Mouse (Mus musculus) neural tube, embryonic 15.5 days (tissue): ENCODE measurements around the gene Bend6. TPM values are rescaled to one million over a fixed set of nuclear protein-coding genes. Genes with fewer than 3 reads are reported as not detected.

Experiments
- ATAC-seq: fragments of 200-750 bp; cut with Nextera tagmentation; 2 replicates; pipeline ENCODE4 v1.8.0; 2017; ENCODE audit warnings: mild to moderate bottlenecking, moderate TSS enrichment, moderate library complexity; ENCODE audit not compliant: low FRiP score
- H3K27ac ChIP-seq: fragments of 300-500 bp; sonication (generic); replicated peaks from 2 replicates; pipeline ENCODE4 v1.5.1; 2015; ENCODE audit warnings: mild to moderate bottlenecking, inconsistent platforms
- H3K27me3 ChIP-seq: fragments of 300-500 bp; sonication (generic); replicated peaks from 2 replicates; pipeline ENCODE4 v1.6.1; 2015; ENCODE audit warnings: inconsistent platforms
- H3K36me3 ChIP-seq: fragments of 300-500 bp; sonication (generic); 2 replicates; pipeline ENCODE4 v1.6.1; 2015; ENCODE audit warnings: inconsistent platforms
- H3K4me1 ChIP-seq: fragments of 300-500 bp; sonication (generic); 2 replicates; pipeline ENCODE4 v1.6.1; 2015; ENCODE audit warnings: inconsistent platforms
- H3K4me2 ChIP-seq: fragments of 300-500 bp; sonication (generic); 2 replicates; pipeline ENCODE4 v1.6.1; 2015; ENCODE audit warnings: inconsistent platforms, mild to moderate bottlenecking, moderate library complexity
- H3K4me3 ChIP-seq: fragments of 300-500 bp; sonication (generic); replicated peaks from 2 replicates; pipeline ENCODE4 v1.5.1; 2015; ENCODE audit warnings: mild to moderate bottlenecking, inconsistent platforms
- H3K9ac ChIP-seq: fragments of 300-500 bp; sonication (generic); replicated peaks from 2 replicates; pipeline ENCODE4 v1.6.1; 2015; ENCODE audit warnings: mild to moderate bottlenecking, inconsistent platforms
- H3K9me3 ChIP-seq: fragments of 300-500 bp; sonication (generic); replicated peaks from 2 replicates; pipeline ENCODE4 v1.6.1; 2016; ENCODE audit warnings: inconsistent platforms
- WGBS: fragments of 180-500 bp; shearing (Covaris S2); methylation state at CpG from one replicate; pipeline ENCODE4 v1.1.7; 2015; ENCODE audit warnings: mixed read lengths; 5-methylcytosine and 5-hydroxymethylcytosine counted together
- polyA plus RNA-seq: library from polyadenylated mRNA; unstranded; fragments of >200 nt; fragmentation: Nextera tagmentation; extraction: Ambion mirVana; gene quantifications from 2 replicates; pipeline ENCODE4 v1.2.1, GENCODE M21; 2015

Gene Bend6
- polyA plus RNA-seq: 65.4 and 71.6 TPM in 2 replicates

DNA sequence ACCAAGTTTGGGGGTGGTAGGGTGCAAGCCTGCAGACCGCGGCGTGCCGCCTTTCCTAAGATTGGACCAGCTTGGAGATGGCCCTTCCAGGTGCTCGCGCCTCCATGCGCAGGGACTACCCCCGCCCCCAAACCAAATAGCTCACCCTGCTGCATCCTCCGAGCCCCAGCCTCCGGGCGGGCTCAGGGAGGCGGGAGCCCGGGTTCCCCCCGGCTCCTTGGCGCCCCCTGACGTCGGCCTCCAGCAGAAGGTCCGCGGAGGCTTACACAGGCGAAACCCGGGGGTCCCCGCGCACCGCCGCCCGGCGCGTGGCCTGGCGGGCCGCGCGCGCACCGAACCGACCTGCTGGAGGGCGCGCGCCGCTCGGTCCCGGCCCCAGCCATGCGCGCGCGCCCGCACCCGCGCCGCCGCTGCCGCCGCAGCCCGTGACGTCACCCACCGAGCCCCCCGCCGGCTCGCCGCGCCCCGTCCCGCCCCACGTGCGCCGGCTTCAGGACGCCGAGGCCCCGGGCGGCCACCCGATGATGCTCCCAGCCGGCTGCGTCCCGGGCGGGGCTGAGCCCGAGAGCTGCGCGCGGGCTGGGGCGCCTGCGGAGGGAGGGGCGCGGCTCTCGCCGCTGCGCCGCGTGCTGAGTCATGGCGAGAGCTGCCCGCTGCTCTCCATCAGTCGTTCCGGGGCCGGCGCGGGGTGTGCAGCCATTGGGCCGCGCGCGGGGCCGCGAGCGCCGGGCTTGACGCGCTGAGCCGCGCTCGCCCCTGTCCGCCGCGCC lies at the start of gene Bend6:
Gene Bend6 (minus strand): TSS at position 396 of the 770 bp plus-strand sequence.
- Histone ChIP-seq H3K9me3 (no peaks in the 10 kb centered on the region), H3K27me3 (no peaks in the 10 kb centered on the region), H3K4me1 (peaks cover 28% of the 10 kb centered on the region), H3K36me3 (0 out of 2 replicates have a peak, but pooled peaks cover under 1% of the 10 kb centered on the region), H3K27ac (peak within 1 kb of the TSS; percentile 93), H3K4me2 (peak within 1 kb of the TSS; percentile 80), H3K9ac (peak within 1 kb of the TSS; percentile 68), H3K4me3 (peak within 1 kb of the TSS; percentile 70)
- WGBS: 0% methylated on average over 82 of the region's 110 CpGs
- ATAC-seq: peak; percentile 89

DNA sequence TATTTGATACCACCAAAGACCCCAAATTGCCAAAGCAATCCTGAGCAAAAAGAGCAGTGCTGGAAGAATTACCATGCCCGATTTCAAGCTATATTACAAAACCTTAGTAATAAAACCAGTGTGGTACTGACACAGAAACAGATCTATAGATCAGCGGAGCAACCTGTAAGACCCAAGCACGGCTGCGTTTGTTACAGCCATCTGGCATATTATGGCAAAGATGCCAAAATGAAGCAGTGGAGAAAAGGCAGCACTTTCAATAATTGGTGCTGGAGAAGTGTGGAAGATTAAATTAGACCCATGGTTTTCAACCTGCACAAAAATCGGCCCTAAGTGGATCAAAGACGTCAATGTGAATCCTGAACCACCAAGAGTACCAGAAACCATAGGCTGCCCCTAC lies 48.0 kb upstream of the Bend6 start:
- no peak for ATAC-seq
- Histone ChIP-seq H3K27me3 (no peaks in the 10 kb centered on the region), H3K9ac (no peak overlapping the region), H3K4me2 (no peak overlapping the region), H3K4me1 (no peaks in the 10 kb centered on the region), H3K9me3 (peaks cover 3% of the 10 kb centered on the region; the same call in 1 of the 2 replicates), H3K36me3 (no peaks in the 10 kb centered on the region), H3K4me3 (no peak overlapping the region), H3K27ac (no peak overlapping the region)
- WGBS: 96% methylated on average over 6 of the region's 6 CpGs

DNA sequence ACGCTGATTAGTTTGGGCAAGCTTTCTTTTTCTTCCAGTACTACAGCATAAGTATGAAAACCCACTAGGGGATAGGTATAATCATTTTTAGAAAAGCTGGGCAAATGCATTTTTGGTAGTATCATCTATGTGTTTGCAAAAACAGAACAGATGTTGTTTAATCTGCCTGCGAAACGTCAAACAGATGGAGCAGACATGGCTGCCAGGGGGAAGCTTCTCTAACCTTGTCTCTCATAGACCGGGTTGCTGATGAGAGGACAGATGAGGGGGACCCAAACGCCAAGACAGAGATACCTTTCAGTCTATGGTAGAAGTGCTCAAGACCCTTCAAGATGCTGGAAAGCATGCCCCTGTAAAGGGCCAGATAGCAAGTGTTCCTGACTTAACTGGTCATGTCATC lies 40.9 kb upstream of the Bend6 start:
- no peak for ATAC-seq
- H3K4me2 ChIP-seq: no peak overlapping the region
- H3K9ac ChIP-seq: no peak overlapping the region
- 72% methylated on average over 5 of the region's 5 CpGs for WGBS
- H3K27me3 ChIP-seq: no peaks in the 10 kb centered on the region
- H3K4me3 ChIP-seq: no peak overlapping the region
- no peaks in the 10 kb centered on the region for H3K9me3 ChIP-seq
- no peak overlapping the region for H3K27ac ChIP-seq
- no peaks in the 10 kb centered on the region for H3K4me1 ChIP-seq
- H3K36me3 ChIP-seq: no peaks in the 10 kb centered on the region

DNA sequence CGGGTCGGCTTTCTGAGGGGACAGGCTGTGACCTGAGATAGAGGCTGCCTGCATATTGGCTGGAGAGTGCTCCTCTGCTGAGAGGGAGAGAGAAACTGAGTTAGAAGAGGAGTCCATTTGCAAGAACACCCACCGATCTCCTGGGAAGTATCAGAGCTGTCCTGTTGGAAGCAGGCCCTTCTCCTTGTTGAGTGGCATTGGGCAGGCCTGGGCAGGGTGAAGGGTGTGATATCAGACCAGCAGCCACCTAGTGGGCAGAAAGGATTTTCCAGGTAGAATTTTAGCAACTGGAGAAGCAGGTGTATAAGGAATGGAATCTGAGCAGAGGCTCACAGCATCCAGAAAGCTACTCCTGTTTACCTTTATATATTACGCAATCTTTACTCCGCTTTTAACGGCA lies 40.2 kb upstream of the Bend6 start:
- WGBS: 88% methylated on average over 6 of the region's 6 CpGs
- ATAC-seq: no peak
- H3K4me2 ChIP-seq: no peak overlapping the region

DNA sequence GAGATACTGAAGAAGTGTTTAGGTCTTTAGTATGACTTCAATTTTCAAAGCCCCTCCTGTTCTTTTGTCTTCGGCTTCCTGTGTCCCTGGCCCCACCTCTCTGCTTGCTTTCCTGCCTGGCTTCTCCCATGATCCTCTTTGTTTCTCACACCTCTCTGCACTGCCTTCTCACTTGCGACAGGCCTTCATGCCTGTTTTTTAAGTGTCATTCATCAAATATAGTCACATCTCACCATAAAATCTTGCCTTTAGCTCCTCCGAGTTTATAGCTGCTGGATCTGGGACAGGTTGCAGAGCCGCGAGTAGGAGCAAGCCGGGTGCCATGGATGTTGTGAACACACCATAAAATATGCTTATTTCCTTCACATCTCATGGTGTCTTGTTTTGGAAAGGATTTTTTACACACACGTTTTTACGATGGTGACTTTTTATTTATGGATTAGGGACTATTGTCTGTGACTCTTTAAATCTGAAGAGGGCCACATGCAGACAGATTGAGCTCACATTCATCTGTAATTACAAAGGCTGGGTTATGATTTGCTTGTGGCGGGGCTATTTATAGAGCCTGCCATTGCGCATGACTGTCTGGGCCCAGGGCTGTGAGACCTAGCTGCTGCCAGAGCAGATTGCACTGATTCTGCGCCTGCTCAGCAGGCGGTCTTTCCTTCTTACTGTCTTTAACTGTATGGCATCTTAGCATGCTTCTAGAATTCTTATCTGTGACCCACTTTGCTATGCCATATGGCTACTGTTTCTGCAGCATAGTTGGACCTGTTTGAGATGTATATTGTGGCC lies 39.2 kb upstream of the Bend6 start:
- Histone ChIP-seq H3K27ac (peak overlapping the region; percentile 49), H3K4me2 (no peak overlapping the region), H3K9me3 (no peaks in the 10 kb centered on the region), H3K27me3 (no peaks in the 10 kb centered on the region), H3K9ac (no peak overlapping the region), H3K4me1 (no peaks in the 10 kb centered on the region), H3K4me3 (no peak overlapping the region), H3K36me3 (no peaks in the 10 kb centered on the region)
- WGBS: 67% methylated on average over 12 of the region's 12 CpGs
- peak; percentile 79 for ATAC-seq

More for the DNA sequence above, 40.2 kb upstream of the Bend6 start:
- Histone ChIP-seq H3K36me3 (no peaks in the 10 kb centered on the region), H3K4me3 (no peak overlapping the region), H3K27ac (no peak overlapping the region), H3K9me3 (no peaks in the 10 kb centered on the region), H3K9ac (no peak overlapping the region), H3K4me1 (no peaks in the 10 kb centered on the region), H3K27me3 (no peaks in the 10 kb centered on the region)

DNA sequence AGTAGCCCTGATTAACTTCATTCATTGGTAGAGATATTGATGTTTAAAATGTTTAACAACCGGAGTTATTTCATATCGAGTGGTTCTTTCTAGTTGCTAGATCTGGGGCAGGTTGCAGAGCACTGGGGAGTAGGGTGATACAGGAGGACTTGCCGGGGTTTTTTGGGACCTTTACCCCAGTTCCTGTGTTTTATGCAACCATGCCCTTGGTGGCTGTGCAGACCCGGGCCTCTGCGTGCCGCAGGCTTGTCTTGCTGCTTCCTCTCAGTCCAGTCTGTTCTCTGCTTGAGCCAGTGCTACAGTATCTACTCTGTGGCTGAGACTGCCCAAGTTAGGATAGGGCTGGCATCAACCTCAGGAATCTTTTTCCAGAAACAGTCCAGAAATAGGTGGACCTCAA lies 38.1 kb upstream of the Bend6 start:
- Histone ChIP-seq H3K27ac (no peak overlapping the region), H3K4me2 (no peak overlapping the region), H3K27me3 (no peaks in the 10 kb centered on the region), H3K9me3 (no peaks in the 10 kb centered on the region), H3K4me1 (no peaks in the 10 kb centered on the region), H3K36me3 (no peaks in the 10 kb centered on the region), H3K4me3 (no peak overlapping the region), H3K9ac (no peak overlapping the region)
- no peak for ATAC-seq
- WGBS: 92% methylated on average over 6 of the region's 6 CpGs

DNA sequence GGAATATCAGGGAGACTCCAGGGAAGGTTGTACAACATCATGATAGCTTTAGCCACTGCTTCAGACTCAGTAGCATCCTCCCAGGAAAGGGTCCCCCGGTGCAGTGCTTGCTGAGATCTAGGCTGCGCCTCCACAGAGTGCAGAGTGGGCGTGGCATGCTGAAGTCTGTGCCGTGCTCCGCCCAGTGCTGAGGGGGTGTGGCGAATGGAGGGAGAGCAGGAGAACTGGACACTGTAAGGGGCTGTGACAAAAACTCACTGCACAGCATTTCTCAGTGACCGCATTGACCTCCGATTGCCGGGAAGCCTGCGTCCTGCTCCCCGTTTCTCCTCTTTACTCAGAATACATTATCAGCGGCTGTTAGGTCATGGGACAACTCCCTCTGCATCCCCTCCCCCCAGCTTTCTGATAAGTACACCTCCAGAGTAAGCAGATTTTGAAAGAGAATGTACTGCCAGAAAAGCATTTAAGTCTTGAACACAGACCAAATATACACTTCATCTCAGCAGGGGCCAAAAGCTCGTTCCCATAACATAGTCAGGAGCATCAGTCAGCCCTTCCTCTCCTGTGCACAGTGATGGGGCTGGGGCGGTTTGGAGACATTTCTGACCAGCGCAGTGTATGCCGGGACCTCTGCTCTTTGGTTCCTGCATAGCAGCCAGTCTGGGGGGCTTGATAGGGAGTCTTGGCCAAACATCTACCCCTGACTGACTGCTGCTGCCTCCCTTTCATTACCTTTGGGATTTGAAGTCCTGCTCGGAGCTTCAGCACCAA lies 37.5 kb upstream of the Bend6 start:
- no peak overlapping the region for H3K4me3 ChIP-seq
- ATAC-seq: no peak
- no peaks in the 10 kb centered on the region for H3K9me3 ChIP-seq
- no peak overlapping the region for H3K27ac ChIP-seq
- no peaks in the 10 kb centered on the region for H3K36me3 ChIP-seq
- H3K27me3 ChIP-seq: no peaks in the 10 kb centered on the region
- H3K9ac ChIP-seq: no peak overlapping the region
- H3K4me1 ChIP-seq: no peaks in the 10 kb centered on the region
- no peak overlapping the region for H3K4me2 ChIP-seq
- WGBS: 70% methylated on average over 17 of the region's 17 CpGs

DNA sequence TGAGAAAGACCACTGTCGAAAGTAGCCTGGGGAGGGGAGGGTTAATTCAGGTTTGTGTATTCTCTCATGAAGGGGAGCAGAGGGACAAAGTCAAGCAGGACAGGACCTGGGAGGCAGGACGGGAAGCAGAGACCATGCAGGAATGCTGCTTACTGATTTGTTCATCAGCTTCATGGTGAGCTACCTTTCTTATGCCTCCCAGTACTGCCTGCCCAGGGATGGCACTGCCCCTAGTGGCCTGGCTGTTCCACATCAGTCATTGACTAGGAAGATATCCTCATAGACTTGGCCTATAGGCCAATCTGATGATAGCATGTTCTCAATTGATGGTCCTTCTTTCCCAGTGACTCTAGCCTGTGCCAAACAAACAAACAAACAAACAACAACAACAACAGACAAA lies 36.3 kb upstream of the Bend6 start:
- H3K36me3 ChIP-seq: no peaks in the 10 kb centered on the region
- 74% methylated on average over 2 of the region's 2 CpGs for WGBS
- ATAC-seq: no peak
- H3K27me3 ChIP-seq: no peaks in the 10 kb centered on the region
- H3K9ac ChIP-seq: no peak overlapping the region
- H3K27ac ChIP-seq: no peak overlapping the region
- H3K4me1 ChIP-seq: no peaks in the 10 kb centered on the region
- H3K9me3 ChIP-seq: no peaks in the 10 kb centered on the region
- no peak overlapping the region for H3K4me2 ChIP-seq
- no peak overlapping the region for H3K4me3 ChIP-seq

DNA sequence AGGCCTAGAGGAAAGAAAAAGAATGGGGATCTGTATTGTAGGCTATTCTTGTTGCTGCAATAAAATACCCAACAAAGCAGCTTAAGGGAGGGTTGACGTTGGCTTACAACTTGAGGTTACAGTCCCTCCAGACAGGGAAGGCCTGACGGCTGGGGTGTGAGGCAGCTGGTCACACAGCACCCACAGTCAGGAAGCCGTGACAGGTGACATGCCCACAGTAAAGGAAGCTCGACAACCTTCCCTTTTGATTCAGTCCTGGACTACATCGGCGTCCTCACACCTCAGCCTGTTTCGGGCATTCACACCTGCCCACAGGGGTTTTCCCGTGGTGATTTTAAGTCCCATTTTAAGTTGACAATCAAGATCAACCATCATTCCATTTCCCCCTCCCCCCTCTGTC lies 35.0 kb upstream of the Bend6 start:
- no peaks in the 10 kb centered on the region for H3K9me3 ChIP-seq

DNA sequence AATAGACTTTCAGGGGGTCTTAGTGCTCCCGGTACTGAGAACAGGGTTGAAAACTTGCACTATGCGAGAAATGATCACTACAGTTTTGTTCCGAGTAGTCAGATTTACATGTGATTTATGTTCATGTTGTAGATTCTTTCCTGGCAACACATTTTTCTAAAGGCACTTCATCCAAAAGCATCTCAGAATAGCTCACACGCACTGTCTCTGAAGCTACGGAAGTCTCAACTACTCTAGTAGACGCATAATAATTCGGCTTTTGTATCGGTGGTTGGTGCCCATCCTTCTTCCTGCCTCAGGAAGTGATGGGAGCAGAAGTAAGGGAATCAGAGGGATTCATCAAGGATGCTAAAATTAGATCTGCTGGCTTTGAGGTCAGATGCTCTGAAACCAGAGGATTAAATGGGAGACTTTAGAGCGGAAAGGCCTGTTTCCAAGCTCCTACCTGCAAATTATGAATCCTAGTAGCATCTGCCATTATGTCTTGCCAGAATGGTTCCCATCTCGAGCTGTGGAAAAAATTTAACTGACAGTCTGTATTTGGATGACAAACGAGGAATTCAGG lies 32.8 kb upstream of the Bend6 start:
- no peak for ATAC-seq
- Histone ChIP-seq H3K4me3 (no peak overlapping the region), H3K4me1 (no peaks in the 10 kb centered on the region), H3K27ac (no peak overlapping the region), H3K36me3 (no peaks in the 10 kb centered on the region), H3K9me3 (no peaks in the 10 kb centered on the region), H3K4me2 (no peak overlapping the region), H3K27me3 (no peaks in the 10 kb centered on the region), H3K9ac (no peak overlapping the region)
- 80% methylated on average over 11 of the region's 11 CpGs for WGBS

More for the DNA sequence above, 35.0 kb upstream of the Bend6 start:
- WGBS: 87% methylated on average over 8 of the region's 8 CpGs
- H3K4me1 ChIP-seq: no peaks in the 10 kb centered on the region
- no peaks in the 10 kb centered on the region for H3K27me3 ChIP-seq
- no peaks in the 10 kb centered on the region for H3K36me3 ChIP-seq
- no peak for ATAC-seq
- H3K9ac ChIP-seq: no peak overlapping the region
- no peak overlapping the region for H3K4me3 ChIP-seq
- no peak overlapping the region for H3K27ac ChIP-seq
- no peak overlapping the region for H3K4me2 ChIP-seq

DNA sequence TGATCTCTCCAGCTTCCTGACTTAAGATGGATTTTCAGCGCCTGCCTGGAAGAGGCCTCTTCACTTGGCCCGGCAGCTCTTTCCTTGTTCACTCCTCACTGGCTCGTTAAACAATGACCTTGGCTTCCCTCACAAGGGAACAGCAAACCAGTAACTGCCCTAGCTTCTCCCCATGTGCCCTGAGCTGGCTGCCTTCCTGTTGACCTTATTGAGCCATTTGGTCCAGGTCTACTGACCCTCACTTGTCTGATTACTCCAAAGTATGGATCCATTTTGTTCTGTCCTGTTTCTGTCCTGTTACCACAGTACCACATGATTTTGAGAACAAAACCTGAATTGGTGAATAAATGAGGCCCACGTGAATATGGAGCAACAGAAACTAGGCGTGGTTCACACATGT lies 32.2 kb upstream of the Bend6 start:
- Histone ChIP-seq H3K36me3 (no peaks in the 10 kb centered on the region), H3K4me3 (no peak overlapping the region), H3K9me3 (no peaks in the 10 kb centered on the region), H3K9ac (no peak overlapping the region), H3K4me1 (no peaks in the 10 kb centered on the region), H3K27me3 (no peaks in the 10 kb centered on the region), H3K4me2 (no peak overlapping the region), H3K27ac (no peak overlapping the region)
- ATAC-seq: no peak
- WGBS: 81% methylated on average over 5 of the region's 5 CpGs
